ENCODE assay signal across 9 mouse cellular contexts in the genomic region with DNA sequence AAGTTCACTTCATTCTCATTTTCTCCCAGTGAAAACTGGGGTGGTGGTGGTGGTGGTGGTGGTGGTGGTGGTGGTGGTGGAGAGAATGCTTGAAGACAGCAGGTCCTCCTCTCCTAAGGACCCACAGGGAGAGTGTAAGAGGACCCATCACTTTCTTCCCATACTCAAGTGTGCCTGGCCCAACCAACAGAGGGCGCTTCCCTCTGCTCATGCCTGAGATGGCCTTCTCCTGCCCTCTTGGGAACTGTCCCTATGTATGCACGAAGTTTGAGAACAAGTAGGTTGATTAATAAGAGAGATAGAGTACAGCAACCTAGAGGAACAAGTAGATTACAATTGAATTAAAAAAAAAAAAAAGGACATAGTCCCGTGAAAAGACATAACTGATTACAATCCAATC.
A peak's percentile ranks its signal among the peaks of the same experiment; 100 is the strongest.
DNase-seq lines count a peak whose midpoint lies in the region; ATAC-seq and TF ChIP-seq lines count a peak whose summit lies in the region.
"Had no signal": no experiment of that assay in that cellular context is flagged by ENCODE, and none has a peak within 500 bp of the region (broad histone marks: within the 10 kb centered on the region; RNA-seq: fewer than 3 reads in every experiment).

No protein-coding gene starts in this region.

- 55% methylated on average over 3 of the region's 3 CpGs for WGBS in forebrain, embryonic 11.5 days
- 66% methylated on average over 3 of the region's 3 CpGs for WGBS in forebrain, embryonic 10.5 days
- 19% methylated on average over 3 of the region's 3 CpGs for WGBS in liver, embryonic 12.5 days (ENCODE audit: insufficient replicate concordance)
- WGBS in bone marrow, adult 2 months, result 20% methylated on average over 3 of the region's 3 CpGs
- 46% methylated on average over 3 of the region's 3 CpGs for WGBS in hindbrain, embryonic 12.5 days

- no peaks in the 10 kb centered on the region for H3K36me3 ChIP-seq in forebrain, embryonic 11.5 days (ENCODE audit: control insufficient read depth, insufficient read depth, low read length)
- no peaks in the 10 kb centered on the region for H3K36me3 ChIP-seq in forebrain, embryonic 10.5 days (replicated peaks)
- no peaks in the 10 kb centered on the region for H3K36me3 ChIP-seq in liver, embryonic 12.5 days
- no peaks in the 10 kb centered on the region for H3K36me3 ChIP-seq in hindbrain, embryonic 12.5 days
- H3K36me3 ChIP-seq: embryonic facial prominence, embryonic 15.5 days had no signal

- no peak overlapping the region for H3K4me2 ChIP-seq in forebrain, embryonic 11.5 days (ENCODE audit: low read depth, low read length, severe bottlenecking)
- no peak overlapping the region for H3K4me2 ChIP-seq in liver, embryonic 12.5 days
- no peak overlapping the region for H3K4me2 ChIP-seq in hindbrain, embryonic 12.5 days (replicated peaks)
- H3K4me2 ChIP-seq: embryonic facial prominence, embryonic 15.5 days had no signal

- no peaks in the 10 kb centered on the region for H3K27me3 ChIP-seq in forebrain, embryonic 11.5 days (ENCODE audit: control insufficient read depth, insufficient read depth, low read length)
- H3K27me3 ChIP-seq in forebrain, embryonic 10.5 days (ENCODE audit: poor library complexity, severe bottlenecking), result no peaks in the 10 kb centered on the region
- no peaks in the 10 kb centered on the region for H3K27me3 ChIP-seq in liver, embryonic 12.5 days (replicated peaks)
- no peaks in the 10 kb centered on the region for H3K27me3 ChIP-seq in hindbrain, embryonic 12.5 days
- H3K27me3 ChIP-seq: embryonic facial prominence, embryonic 15.5 days had no signal

- no peak for TF ChIP-seq POLR2A in bone marrow, adult 2 months (IDR thresholded peaks at IDR 0.05; ENCODE audit: borderline replicate concordance, control insufficient read depth, low read depth, low read length)

- no peaks in the 10 kb centered on the region for H3K4me1 ChIP-seq in forebrain, embryonic 11.5 days (replicated peaks; ENCODE audit: control insufficient read depth, insufficient read depth, low read length)
- peaks cover 4% of the 10 kb centered on the region; the same call in 1 of the 2 replicates for H3K4me1 ChIP-seq in forebrain, embryonic 10.5 days
- H3K4me1 ChIP-seq in liver, embryonic 12.5 days, result no peaks in the 10 kb centered on the region
- no peaks in the 10 kb centered on the region for H3K4me1 ChIP-seq in bone marrow, adult 2 months (ENCODE audit: control insufficient read depth, insufficient read depth, low read length)
- H3K4me1 ChIP-seq in hindbrain, embryonic 12.5 days, result no peaks in the 10 kb centered on the region
- H3K4me1 ChIP-seq: embryonic facial prominence, embryonic 15.5 days had no signal

- TF ChIP-seq CTCF in bone marrow, adult 2 months (IDR thresholded peaks at IDR 0.05; ENCODE audit: control insufficient read depth, insufficient read depth, low read length), result peak; percentile 58

- ATAC-seq in forebrain, embryonic 11.5 days (replicated peaks; ENCODE audit: low FRiP score), result no peak
- no peak for ATAC-seq in liver, embryonic 12.5 days
- no peak for ATAC-seq in megakaryocyte, adult 5-6 weeks (ENCODE audit: poor library complexity, severe bottlenecking)
- no peak for ATAC-seq in hindbrain, embryonic 12.5 days (ENCODE audit: low FRiP score)

- no peak overlapping the region for H3K9ac ChIP-seq in forebrain, embryonic 11.5 days (ENCODE audit: low read length)
- H3K9ac ChIP-seq in liver, embryonic 12.5 days, result no peak overlapping the region
- no peak overlapping the region for H3K9ac ChIP-seq in hindbrain, embryonic 12.5 days
- H3K9ac ChIP-seq: embryonic facial prominence, embryonic 15.5 days had no signal

- H3K27ac ChIP-seq in forebrain, embryonic 11.5 days (ENCODE audit: low read depth, low read length), result no peak overlapping the region
- no peak overlapping the region for H3K27ac ChIP-seq in forebrain, embryonic 10.5 days
- no peak overlapping the region for H3K27ac ChIP-seq in liver, embryonic 12.5 days
- no peak overlapping the region for H3K27ac ChIP-seq in bone marrow, adult 2 months (ENCODE audit: control insufficient read depth, insufficient read depth, low read depth, low read length, poor library complexity)
- H3K27ac ChIP-seq in hindbrain, embryonic 12.5 days, result no peak overlapping the region
- H3K27ac ChIP-seq: embryonic facial prominence, embryonic 15.5 days had no signal

- no peak overlapping the region for H3K4me3 ChIP-seq in forebrain, embryonic 11.5 days (ENCODE audit: low read depth, low read length)
- H3K4me3 ChIP-seq in forebrain, embryonic 10.5 days, result no peak overlapping the region
- no peak overlapping the region for H3K4me3 ChIP-seq in liver, embryonic 12.5 days
- H3K4me3 ChIP-seq in bone marrow, adult 2 months (replicated peaks; ENCODE audit: control insufficient read depth, low read depth, low read length), result no peak overlapping the region
- H3K4me3 ChIP-seq in hindbrain, embryonic 12.5 days, result no peak overlapping the region
- H3K4me3 ChIP-seq: embryonic facial prominence, embryonic 15.5 days had no signal

- no peaks in the 10 kb centered on the region for H3K9me3 ChIP-seq in forebrain, embryonic 11.5 days (ENCODE audit: control insufficient read depth, low read length)
- no peaks in the 10 kb centered on the region for H3K9me3 ChIP-seq in forebrain, embryonic 10.5 days
- no peaks in the 10 kb centered on the region for H3K9me3 ChIP-seq in liver, embryonic 12.5 days (replicated peaks)
- no peaks in the 10 kb centered on the region for H3K9me3 ChIP-seq in hindbrain, embryonic 12.5 days (replicated peaks)
- H3K9me3 ChIP-seq: embryonic facial prominence, embryonic 15.5 days had no signal

- DNase-seq in forebrain, embryonic 11.5 days (ENCODE audit: low spot score), result peak; percentile 54
- DNase-seq in forebrain, embryonic 10.5 days (ENCODE audit: extremely low spot score, low spot score), result no peak
- DNase-seq in liver, result peak; percentile 12
- peak; percentile 22 for DNase-seq in kidney, postnatal 14 days
